Mouse (Mus musculus) thymus, adult 18-20 months (tissue): Measurements from ENCODE around the gene Oog3.

Experiments
- DNase-seq, 2 experiments: peaks; one replicate each; pipeline ENCODE4 v3.0.0; 2022; ENCODE audit warnings: mixed read lengths in 2 of 2

The Oog3 gene

GRCm38 (mm10) chr4:144162563-144162962 lies at the start of gene Oog3:
Gene Oog3, minus strand, starts transcription at chr4:144162663.
- no peak for DNase-seq

GRCm38 (mm10) chr4:144190419-144190818 lies 28.0 kb upstream of the Oog3 start, which contains the start of gene Oog2:
Gene Oog2, plus strand, starts transcription at chr4:144190719.
- DNase-seq = no peak
